ENCODE assay signal across 8 mouse cellular contexts in the genomic region with DNA sequence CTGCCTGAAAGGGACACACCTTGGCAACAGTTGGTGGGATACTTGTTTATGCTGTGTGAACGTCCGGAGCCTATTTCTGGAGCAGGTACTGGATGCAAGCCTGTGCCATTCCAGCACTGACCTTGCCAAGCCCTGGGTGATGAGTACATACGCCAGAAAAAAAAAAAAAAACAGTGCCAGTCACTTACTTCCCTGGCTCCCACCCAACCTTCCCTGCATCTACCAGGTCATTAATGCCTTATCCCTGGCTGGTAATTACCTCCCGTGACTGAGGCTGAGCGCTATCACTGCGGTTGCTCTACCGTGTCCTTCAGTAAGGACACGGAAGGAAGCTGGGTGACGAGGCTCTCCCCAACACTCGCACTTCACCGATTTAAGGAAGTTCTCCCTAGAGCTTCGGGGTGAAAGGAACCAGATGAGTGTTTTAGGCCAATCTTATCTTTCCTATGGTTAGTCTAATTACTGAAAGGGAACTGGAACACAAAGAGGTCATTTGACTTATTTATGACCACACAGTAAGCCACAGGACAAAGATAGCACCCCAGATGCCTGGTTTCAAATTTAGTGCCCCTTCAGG. TPM values are rescaled to one million over a fixed set of nuclear protein-coding genes. Genes with fewer than 3 reads are reported as not detected.
DNase-seq lines count a peak whose midpoint lies in the region; ATAC-seq and TF ChIP-seq lines count a peak whose summit lies in the region.

No protein-coding gene starts in this region.

- H3K9me3 ChIP-seq in forebrain, embryonic 11.5 days (ENCODE audit: control insufficient read depth, low read length), result peaks cover 3% of the 10 kb centered on the region; the same call in 1 of the 2 replicates
- H3K9me3 ChIP-seq in forebrain, postnatal 0 days (ENCODE audit: low read length), result no peaks in the 10 kb centered on the region
- H3K9me3 ChIP-seq in heart, embryonic 13.5 days, result peaks cover 4% of the 10 kb centered on the region
- H3K9me3 ChIP-seq in liver, embryonic 15.5 days (replicated peaks), result peaks cover 3% of the 10 kb centered on the region; the same call in 1 of the 2 replicates
- H3K9me3 ChIP-seq in hindbrain, embryonic 10.5 days, result no peaks in the 10 kb centered on the region

- TF ChIP-seq POLR2A in bone marrow, adult 2 months (IDR thresholded peaks at IDR 0.05; ENCODE audit: borderline replicate concordance, control insufficient read depth, low read depth, low read length), result no peak

- no peak overlapping the region for H3K27ac ChIP-seq in forebrain, embryonic 11.5 days (ENCODE audit: low read depth, low read length)
- H3K27ac ChIP-seq in forebrain, postnatal 0 days (ENCODE audit: low read depth, low read length), result no peak overlapping the region
- H3K27ac ChIP-seq in bone marrow, adult 2 months (ENCODE audit: control insufficient read depth, insufficient read depth, low read depth, low read length, poor library complexity), result peak overlapping the region; percentile 7; the same call in 1 of the 2 replicates
- peak overlapping the region; percentile 45 for H3K27ac ChIP-seq in heart, embryonic 13.5 days (replicated peaks)
- no peak overlapping the region for H3K27ac ChIP-seq in liver, embryonic 15.5 days (replicated peaks)
- no peak overlapping the region for H3K27ac ChIP-seq in hindbrain, embryonic 10.5 days
- no peak overlapping the region for H3K27ac ChIP-seq in left cerebral cortex, adult 2 months

- no peak overlapping the region for H3K4me3 ChIP-seq in forebrain, embryonic 11.5 days (ENCODE audit: low read depth, low read length)
- H3K4me3 ChIP-seq in forebrain, postnatal 0 days (ENCODE audit: low read depth, low read length), result no peak overlapping the region
- no peak overlapping the region for H3K4me3 ChIP-seq in bone marrow, adult 2 months (replicated peaks; ENCODE audit: control insufficient read depth, low read depth, low read length)
- H3K4me3 ChIP-seq in heart, embryonic 13.5 days, result no peak overlapping the region
- H3K4me3 ChIP-seq in liver, embryonic 15.5 days (replicated peaks), result no peak overlapping the region
- no peak overlapping the region for H3K4me3 ChIP-seq in hindbrain, embryonic 10.5 days
- no peak overlapping the region for H3K4me3 ChIP-seq in left cerebral cortex, adult 2 months

- intact Hi-C loops in left cerebral cortex, adult 2 months (cut with DNase I), result no loop called here

- H3K4me2 ChIP-seq in forebrain, embryonic 11.5 days (ENCODE audit: low read depth, low read length, severe bottlenecking), result no peak overlapping the region
- H3K4me2 ChIP-seq in forebrain, postnatal 0 days (ENCODE audit: low read depth), result no peak overlapping the region
- H3K4me2 ChIP-seq in heart, embryonic 13.5 days, result peak overlapping the region; percentile 41
- H3K4me2 ChIP-seq in liver, embryonic 15.5 days, result peak overlapping the region; percentile 13; the same call in 1 of the 2 replicates

- peaks cover 4% of the 10 kb centered on the region for H3K36me3 ChIP-seq in forebrain, embryonic 11.5 days (ENCODE audit: control insufficient read depth, insufficient read depth, low read length)
- H3K36me3 ChIP-seq in forebrain, postnatal 0 days (ENCODE audit: insufficient read depth), result peaks cover 14% of the 10 kb centered on the region
- peaks cover 27% of the 10 kb centered on the region for H3K36me3 ChIP-seq in heart, embryonic 13.5 days
- H3K36me3 ChIP-seq in liver, embryonic 15.5 days (replicated peaks), result peaks cover 30% of the 10 kb centered on the region
- peaks cover 30% of the 10 kb centered on the region for H3K36me3 ChIP-seq in hindbrain, embryonic 10.5 days

- no peaks in the 10 kb centered on the region; the same call in 1 of the 2 replicates for H3K4me1 ChIP-seq in forebrain, embryonic 11.5 days (replicated peaks; ENCODE audit: control insufficient read depth, insufficient read depth, low read length)
- H3K4me1 ChIP-seq in forebrain, postnatal 0 days (ENCODE audit: insufficient read depth), result no peaks in the 10 kb centered on the region
- H3K4me1 ChIP-seq in bone marrow, adult 2 months (ENCODE audit: control insufficient read depth, insufficient read depth, low read length), result peaks cover 1% of the 10 kb centered on the region; the same call in 1 of the 2 replicates
- peaks cover 24% of the 10 kb centered on the region for H3K4me1 ChIP-seq in heart, embryonic 13.5 days
- peaks cover 12% of the 10 kb centered on the region; the same call in 1 of the 2 replicates for H3K4me1 ChIP-seq in liver, embryonic 15.5 days (replicated peaks)
- peaks cover 13% of the 10 kb centered on the region for H3K4me1 ChIP-seq in hindbrain, embryonic 10.5 days (replicated peaks)

- H3K9ac ChIP-seq in forebrain, embryonic 11.5 days (ENCODE audit: low read length), result no peak overlapping the region
- H3K9ac ChIP-seq in forebrain, postnatal 0 days, result no peak overlapping the region
- no peak overlapping the region for H3K9ac ChIP-seq in heart, embryonic 13.5 days
- no peak overlapping the region for H3K9ac ChIP-seq in liver, embryonic 15.5 days

- 86% methylated on average over 12 of the region's 12 CpGs for WGBS in forebrain, embryonic 11.5 days
- WGBS in forebrain, postnatal 0 days, result 69% methylated on average over 12 of the region's 12 CpGs
- WGBS in bone marrow, adult 2 months, result 6% methylated on average over 12 of the region's 12 CpGs
- WGBS in heart, embryonic 13.5 days, result 40% methylated on average over 12 of the region's 12 CpGs
- WGBS in liver, embryonic 15.5 days (ENCODE audit: insufficient replicate concordance), result 15% methylated on average over 12 of the region's 12 CpGs
- WGBS in hindbrain, embryonic 10.5 days, result 83% methylated on average over 12 of the region's 12 CpGs

- TF ChIP-seq CTCF in forebrain, postnatal 0 days (IDR thresholded peaks at IDR 0.05; ENCODE audit: low read depth), result no peak
- TF ChIP-seq CTCF in bone marrow, adult 2 months (IDR thresholded peaks at IDR 0.05; ENCODE audit: control insufficient read depth, insufficient read depth, low read length), result no peak
- TF ChIP-seq CTCF in left cerebral cortex, adult 2 months (IDR thresholded peaks at IDR 0.05), result no peak

- H3K27me3 ChIP-seq in forebrain, embryonic 11.5 days (ENCODE audit: control insufficient read depth, insufficient read depth, low read length), result no peaks in the 10 kb centered on the region
- H3K27me3 ChIP-seq in forebrain, postnatal 0 days (ENCODE audit: insufficient read depth, low read length), result no peaks in the 10 kb centered on the region
- no peaks in the 10 kb centered on the region for H3K27me3 ChIP-seq in heart, embryonic 13.5 days (replicated peaks)
- no peaks in the 10 kb centered on the region for H3K27me3 ChIP-seq in liver, embryonic 15.5 days
- no peaks in the 10 kb centered on the region for H3K27me3 ChIP-seq in hindbrain, embryonic 10.5 days (ENCODE audit: insufficient read depth, poor library complexity, severe bottlenecking)

- ATAC-seq in forebrain, embryonic 11.5 days (replicated peaks; ENCODE audit: low FRiP score), result no peak
- no peak for ATAC-seq in forebrain, postnatal 0 days
- no peak; the same call in 1 of the 2 replicates for ATAC-seq in heart, embryonic 13.5 days (ENCODE audit: extremely low read depth, insufficient number of reproducible peaks, low FRiP score, low TSS enrichment)
- ATAC-seq in liver, embryonic 15.5 days (ENCODE audit: insufficient read depth), result no peak

- peak; percentile 4 for DNase-seq in forebrain, embryonic 11.5 days (ENCODE audit: low spot score)
- DNase-seq in forebrain, postnatal 0 days, result no peak
- no peak for DNase-seq in hindbrain, embryonic 10.5 days (ENCODE audit: low spot score)
- DNase-seq in urinary bladder, postnatal 36 days (ENCODE audit: low spot score in 2 of 2), result no peak
- DNase-seq in left cerebral cortex, adult 2 months (ENCODE audit: extremely low spot score in 1 of 2, low spot score in 2 of 2), result no peak

RNA-seq across cellular contexts. Expression of a gene that starts 13.5 kb away (rescaled TPM):
- polyA plus RNA-seq in forebrain, embryonic 11.5 days (2014; fragmentation: Nextera tagmentation; extraction: Ambion mirVana), result 22.1 and 24.0 TPM in 2 replicates
- total RNA-seq in forebrain, postnatal 0 days (2014; rRNA removed), result 51.4 and 52.3 TPM in 2 replicates
- polyA plus RNA-seq in forebrain, postnatal 0 days (2015; fragmentation: Nextera tagmentation; extraction: Ambion mirVana), result 56.3 and 64.3 TPM in 2 replicates
- 6.2 and 9.7 TPM in 2 replicates for polyA plus RNA-seq in bone marrow, adult 2 months (2011; ENCODE audit: insufficient read depth, insufficient read length, low replicate concordance, missing spikeins)
- 16.0 and 17.6 TPM in 2 replicates for polyA plus RNA-seq in heart, embryonic 13.5 days (2015; fragmentation: Nextera tagmentation; extraction: Ambion mirVana)
- polyA plus RNA-seq in liver, embryonic 15.5 days (2015; fragmentation: Nextera tagmentation; extraction: Ambion mirVana), result 12.3 and 12.4 TPM in 2 replicates
- 22.8 and 26.0 TPM in 2 replicates for polyA plus RNA-seq in hindbrain, embryonic 10.5 days (2016; fragmentation: Nextera tagmentation; extraction: Ambion mirVana)
- total RNA-seq in left cerebral cortex, adult 2 months (2021), result 10 to 100 TPM; 46.1 to 49.7 TPM

RNA-seq across cellular contexts. Expression of a gene that starts 18.9 kb away (rescaled TPM):
- polyA plus RNA-seq in forebrain, embryonic 11.5 days (2014; fragmentation: Nextera tagmentation; extraction: Ambion mirVana), result 8.3 and 8.9 TPM in 2 replicates
- total RNA-seq in forebrain, postnatal 0 days (2014; rRNA removed), result 9.4 and 10.3 TPM in 2 replicates
- polyA plus RNA-seq in forebrain, postnatal 0 days (2015; fragmentation: Nextera tagmentation; extraction: Ambion mirVana), result 3.6 TPM in 2 replicates
- polyA plus RNA-seq in bone marrow, adult 2 months (2011; ENCODE audit: insufficient read depth, insufficient read length, low replicate concordance, missing spikeins), result 1.5 and 2.4 TPM in 2 replicates
- polyA plus RNA-seq in heart, embryonic 13.5 days (2015; fragmentation: Nextera tagmentation; extraction: Ambion mirVana), result 4.1 and 4.6 TPM in 2 replicates
- 2.6 and 2.8 TPM in 2 replicates for polyA plus RNA-seq in liver, embryonic 15.5 days (2015; fragmentation: Nextera tagmentation; extraction: Ambion mirVana)
- polyA plus RNA-seq in hindbrain, embryonic 10.5 days (2016; fragmentation: Nextera tagmentation; extraction: Ambion mirVana), result 8.0 and 8.3 TPM in 2 replicates
- total RNA-seq in left cerebral cortex, adult 2 months (2021), result 1 to 10 TPM; 7.7 to 7.8 TPM

RNA-seq across cellular contexts. Expression of a gene that starts 31.2 kb away (rescaled TPM):
- 61.0 and 69.4 TPM in 2 replicates for polyA plus RNA-seq in forebrain, embryonic 11.5 days (2014; fragmentation: Nextera tagmentation; extraction: Ambion mirVana)
- 4.6 and 5.0 TPM in 2 replicates for total RNA-seq in forebrain, postnatal 0 days (2014; rRNA removed)
- 3.8 and 5.2 TPM in 2 replicates for polyA plus RNA-seq in forebrain, postnatal 0 days (2015; fragmentation: Nextera tagmentation; extraction: Ambion mirVana)
- 14.8 and 21.4 TPM in 2 replicates for polyA plus RNA-seq in bone marrow, adult 2 months (2011; ENCODE audit: insufficient read depth, insufficient read length, low replicate concordance, missing spikeins)
- polyA plus RNA-seq in heart, embryonic 13.5 days (2015; fragmentation: Nextera tagmentation; extraction: Ambion mirVana), result 31.4 and 34.7 TPM in 2 replicates
- 55.2 and 59.3 TPM in 2 replicates for polyA plus RNA-seq in liver, embryonic 15.5 days (2015; fragmentation: Nextera tagmentation; extraction: Ambion mirVana)
- polyA plus RNA-seq in hindbrain, embryonic 10.5 days (2016; fragmentation: Nextera tagmentation; extraction: Ambion mirVana), result 39.9 and 57.6 TPM in 2 replicates
- total RNA-seq in left cerebral cortex, adult 2 months (2021), result under 1 TPM; 0.07 to 0.19 TPM

Comparison
In these comparisons a context has a peak if more than half of its experiments do, and no peak if none do; other contexts are left out.
1. H3K27ac ChIP-seq: peak in bone marrow, adult 2 months (single experiment) and heart, embryonic 13.5 days (single experiment); none in forebrain, embryonic 11.5 days (single experiment), forebrain, postnatal 0 days (single experiment), liver, embryonic 15.5 days (single experiment), hindbrain, embryonic 10.5 days (single experiment) and left cerebral cortex, adult 2 months (single experiment).
2. H3K4me2 ChIP-seq: peak in heart, embryonic 13.5 days (single experiment) and liver, embryonic 15.5 days (single experiment); none in forebrain, embryonic 11.5 days (single experiment) and forebrain, postnatal 0 days (single experiment).